Mouse (Mus musculus): ENCODE results near the gene Rbm47. TPM values are rescaled to one million over a fixed set of nuclear protein-coding genes. Genes with fewer than 3 reads are reported as not detected.

The Rbm47 gene
- polyA plus RNA-seq, 1 experiment from 2014 or later: 2.6 TPM

- no peak overlapping the region for H3K4me3 ChIP-seq
- H3K36me3 ChIP-seq (ENCODE audit: poor library complexity, severe bottlenecking): no peaks in the 10 kb centered on the region
- H3K4me1 ChIP-seq: no peaks in the 10 kb centered on the region
- ATAC-seq: no peak
- H3K27ac ChIP-seq: no peak overlapping the region
- H3K4me2 ChIP-seq: no peak overlapping the region
- no peak overlapping the region for H3K9ac ChIP-seq
- H3K27me3 ChIP-seq: no peaks in the 10 kb centered on the region
- WGBS: 86% methylated on average over 9 of the region's 9 CpGs
- H3K9me3 ChIP-seq (replicated peaks): no peaks in the 10 kb centered on the region
Measured at GRCm38 (mm10) chr5:66079358-66080179, 93.3 kb downstream of the Rbm47 start.

DNA sequence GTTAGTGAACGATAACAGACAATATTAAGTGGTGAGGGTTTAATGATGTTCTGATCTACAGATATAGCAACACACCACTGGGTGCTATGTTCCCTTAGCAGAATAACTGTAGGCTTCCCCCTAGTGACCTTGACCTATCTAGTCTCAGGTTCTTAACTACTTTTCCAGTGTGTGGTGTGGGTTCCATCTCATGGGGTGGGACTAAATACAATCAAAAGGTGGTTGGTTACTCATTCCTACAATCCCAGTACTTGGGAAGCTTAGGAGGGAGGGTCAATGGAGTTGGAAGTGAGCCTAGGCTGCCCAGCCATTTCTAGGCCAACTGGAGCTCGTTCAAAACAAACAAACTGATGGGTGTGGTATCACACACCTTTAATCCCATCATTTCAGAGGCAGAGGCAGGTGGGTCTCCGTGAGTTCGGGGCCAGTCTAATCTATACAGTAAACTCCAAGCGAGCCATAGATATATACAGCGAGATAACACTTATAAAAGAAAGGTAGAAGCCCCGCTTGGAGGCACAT, 94.4 kb downstream of the Rbm47 start:
- Histone ChIP-seq H3K27ac (no peak overlapping the region), H3K9me3 (replicated peaks) (no peaks in the 10 kb centered on the region), H3K4me2 (no peak overlapping the region), H3K4me3 (no peak overlapping the region), H3K4me1 (no peaks in the 10 kb centered on the region), H3K9ac (no peak overlapping the region), H3K27me3 (no peaks in the 10 kb centered on the region), H3K36me3 (ENCODE audit: poor library complexity, severe bottlenecking) (no peaks in the 10 kb centered on the region)
- 90% methylated on average over 7 of the region's 7 CpGs for WGBS
- no peak for ATAC-seq

DNA sequence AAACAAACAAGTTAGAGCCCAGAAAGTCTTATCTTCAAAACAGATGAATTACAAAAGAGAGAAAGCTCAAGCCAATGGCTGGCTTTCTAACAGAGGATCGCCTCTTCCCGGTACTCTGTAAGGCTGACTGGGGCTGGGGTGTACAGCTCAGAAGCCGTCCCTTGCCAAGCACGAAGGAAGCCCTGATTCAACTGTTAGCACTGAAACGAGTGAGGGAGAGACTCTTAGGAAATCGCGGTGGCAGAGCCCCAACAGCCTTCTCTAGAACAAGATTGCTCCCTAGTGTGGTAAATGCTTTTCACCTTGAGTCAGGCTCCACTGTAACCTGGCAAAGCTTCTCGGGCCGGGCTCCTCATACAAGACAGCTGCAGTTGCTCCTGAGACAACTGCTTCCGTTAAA, 95.5 kb downstream of the Rbm47 start:
- Histone ChIP-seq H3K9me3 (replicated peaks) (no peaks in the 10 kb centered on the region), H3K4me2 (no peak overlapping the region), H3K4me1 (no peaks in the 10 kb centered on the region), H3K27me3 (no peaks in the 10 kb centered on the region), H3K9ac (no peak overlapping the region), H3K4me3 (no peak overlapping the region), H3K36me3 (ENCODE audit: poor library complexity, severe bottlenecking) (no peaks in the 10 kb centered on the region), H3K27ac (no peak overlapping the region)
- ATAC-seq: no peak
- 45% methylated on average over 10 of the region's 10 CpGs for WGBS

DNA sequence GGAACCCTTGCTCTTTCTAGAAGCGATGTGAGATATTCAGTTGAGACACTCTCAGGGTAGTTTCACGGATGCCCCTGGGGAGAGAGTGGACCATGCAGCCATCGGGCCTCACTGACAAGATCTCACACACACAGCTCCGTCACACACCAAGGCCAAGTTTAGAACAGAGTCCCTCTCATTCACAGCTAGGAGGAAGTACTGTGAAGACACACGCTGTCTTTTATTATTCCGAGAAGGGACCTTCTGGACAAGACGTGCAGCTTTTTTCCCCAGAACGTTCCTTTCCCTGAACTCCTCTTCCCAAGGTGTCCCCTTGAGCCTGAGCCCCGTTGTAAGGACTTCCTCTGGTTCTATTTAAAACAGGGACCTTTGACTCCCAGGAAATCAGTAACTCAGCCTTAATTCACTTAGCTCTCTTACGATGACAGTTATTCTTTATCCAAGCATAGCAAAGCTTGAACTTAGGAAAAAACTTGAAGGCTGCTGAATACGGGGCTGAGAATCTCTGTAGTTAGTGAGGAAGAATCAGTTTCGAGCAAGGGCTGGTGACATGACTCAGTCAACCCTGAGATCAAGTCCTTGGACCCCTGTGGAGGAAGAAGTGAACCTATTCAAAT, 96.1 kb downstream of the Rbm47 start:
- H3K27ac ChIP-seq: no peak overlapping the region
- no peak overlapping the region for H3K4me2 ChIP-seq
- ATAC-seq: no peak
- H3K36me3 ChIP-seq (ENCODE audit: poor library complexity, severe bottlenecking): no peaks in the 10 kb centered on the region
- H3K9ac ChIP-seq: no peak overlapping the region
- H3K27me3 ChIP-seq: no peaks in the 10 kb centered on the region
- H3K4me1 ChIP-seq: no peaks in the 10 kb centered on the region
- H3K9me3 ChIP-seq (replicated peaks): no peaks in the 10 kb centered on the region
- 79% methylated on average over 12 of the region's 12 CpGs for WGBS
- no peak overlapping the region for H3K4me3 ChIP-seq

- H3K27ac ChIP-seq: no peak overlapping the region
Measured at GRCm38 (mm10) chr5:66075906-66076305, 97.0 kb downstream of the Rbm47 start.

GRCm38 (mm10) chr5:66075032-66075488, 97.9 kb downstream of the Rbm47 start:
- WGBS: 96% methylated on average over 9 of the region's 9 CpGs
- no peak overlapping the region for H3K4me3 ChIP-seq
- H3K4me2 ChIP-seq: no peak overlapping the region
- H3K27me3 ChIP-seq: no peaks in the 10 kb centered on the region
- no peak for ATAC-seq
- no peaks in the 10 kb centered on the region for H3K36me3 ChIP-seq (ENCODE audit: poor library complexity, severe bottlenecking)
- no peak overlapping the region for H3K9ac ChIP-seq
- peaks cover 3% of the 10 kb centered on the region for H3K4me1 ChIP-seq
- no peak overlapping the region for H3K27ac ChIP-seq
- H3K9me3 ChIP-seq (replicated peaks): no peaks in the 10 kb centered on the region

More at GRCm38 (mm10) chr5:66075906-66076305, 97.0 kb downstream of the Rbm47 start:
- no peak overlapping the region for H3K4me2 ChIP-seq
- no peaks in the 10 kb centered on the region for H3K9me3 ChIP-seq (replicated peaks)
- 95% methylated on average over 12 of the region's 12 CpGs for WGBS
- no peaks in the 10 kb centered on the region for H3K4me1 ChIP-seq
- no peak for ATAC-seq
- H3K9ac ChIP-seq: no peak overlapping the region
- H3K27me3 ChIP-seq: no peaks in the 10 kb centered on the region
- H3K36me3 ChIP-seq (ENCODE audit: poor library complexity, severe bottlenecking): no peaks in the 10 kb centered on the region
- H3K4me3 ChIP-seq: no peak overlapping the region

- no peak overlapping the region for H3K27ac ChIP-seq
- no peak overlapping the region for H3K9ac ChIP-seq
- H3K9me3 ChIP-seq (replicated peaks): no peaks in the 10 kb centered on the region
- no peak for ATAC-seq
- no peaks in the 10 kb centered on the region for H3K27me3 ChIP-seq
- no peaks in the 10 kb centered on the region for H3K36me3 ChIP-seq (ENCODE audit: poor library complexity, severe bottlenecking)
- no peak overlapping the region for H3K4me2 ChIP-seq
- 91% methylated on average over 5 of the region's 5 CpGs for WGBS
- H3K4me3 ChIP-seq: no peak overlapping the region
- peaks cover 10% of the 10 kb centered on the region for H3K4me1 ChIP-seq
Measured at GRCm38 (mm10) chr5:66074235-66074634, 98.7 kb downstream of the Rbm47 start.

- no peak overlapping the region for H3K27ac ChIP-seq
- no peak for ATAC-seq
- H3K9me3 ChIP-seq (replicated peaks): no peaks in the 10 kb centered on the region
- H3K4me3 ChIP-seq: no peak overlapping the region
- no peak overlapping the region for H3K9ac ChIP-seq
- 86% methylated on average over 12 of the region's 12 CpGs for WGBS
- H3K4me1 ChIP-seq: peaks cover 10% of the 10 kb centered on the region
- H3K27me3 ChIP-seq: no peaks in the 10 kb centered on the region
- no peaks in the 10 kb centered on the region for H3K36me3 ChIP-seq (ENCODE audit: poor library complexity, severe bottlenecking)
- no peak overlapping the region for H3K4me2 ChIP-seq
Measured at GRCm38 (mm10) chr5:66073604-66074164, 99.2 kb downstream of the Rbm47 start.

DNA sequence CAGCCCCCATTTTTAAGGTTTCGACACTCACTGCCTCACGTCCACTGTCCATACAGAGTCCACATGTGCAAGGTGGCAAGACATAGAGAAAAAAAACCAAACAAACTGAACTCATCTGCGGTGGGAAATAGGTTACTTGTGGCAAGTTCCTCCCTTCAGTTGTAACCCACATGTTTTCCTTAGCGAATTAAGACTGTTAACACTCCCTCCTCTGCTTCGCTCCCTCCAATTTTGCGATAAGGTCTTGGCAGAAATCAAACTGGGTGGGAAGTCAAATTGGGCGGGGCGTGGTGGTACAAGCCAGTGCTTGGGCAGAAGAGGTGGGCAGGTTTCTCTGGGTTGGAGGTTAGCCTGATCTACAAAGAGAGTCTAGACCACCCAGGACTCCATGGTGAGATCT, 101.2 kb downstream of the Rbm47 start:
- H3K4me1 ChIP-seq: peaks cover 14% of the 10 kb centered on the region
- WGBS: 92% methylated on average over 8 of the region's 8 CpGs
- no peak overlapping the region for H3K9ac ChIP-seq
- no peaks in the 10 kb centered on the region for H3K36me3 ChIP-seq (ENCODE audit: poor library complexity, severe bottlenecking)
- H3K9me3 ChIP-seq (replicated peaks): no peaks in the 10 kb centered on the region
- H3K27me3 ChIP-seq: no peaks in the 10 kb centered on the region
- H3K27ac ChIP-seq: no peak overlapping the region
- H3K4me2 ChIP-seq: no peak overlapping the region
- no peak overlapping the region for H3K4me3 ChIP-seq
- ATAC-seq: no peak

GRCm38 (mm10) chr5:66070350-66070749, 102.6 kb downstream of the Rbm47 start:
- no peak overlapping the region for H3K4me3 ChIP-seq
- no peak overlapping the region for H3K9ac ChIP-seq
- ATAC-seq: no peak
- no peak overlapping the region for H3K27ac ChIP-seq
- no peaks in the 10 kb centered on the region for H3K36me3 ChIP-seq (ENCODE audit: poor library complexity, severe bottlenecking)
- WGBS: 71% methylated on average over 2 of the region's 2 CpGs
- H3K9me3 ChIP-seq (replicated peaks): no peaks in the 10 kb centered on the region
- peak overlapping the region; percentile 66; the same call in 1 of the 2 replicates for H3K4me2 ChIP-seq
- H3K27me3 ChIP-seq: no peaks in the 10 kb centered on the region
- H3K4me1 ChIP-seq: peaks cover 14% of the 10 kb centered on the region

- H3K9ac ChIP-seq: 0 out of 2 replicates have a peak overlapping the region, but pooled peaks have one; percentile 26
- no peaks in the 10 kb centered on the region for H3K36me3 ChIP-seq (ENCODE audit: poor library complexity, severe bottlenecking)
- H3K27ac ChIP-seq: no peak overlapping the region
- peak overlapping the region; percentile 38 for H3K4me3 ChIP-seq
- H3K4me2 ChIP-seq: peak overlapping the region; percentile 66
- WGBS: 4% methylated on average over 27 of the region's 27 CpGs
- H3K9me3 ChIP-seq (replicated peaks): no peaks in the 10 kb centered on the region
- ATAC-seq: peak; percentile 61; the same call in 1 of the 2 replicates
- no peaks in the 10 kb centered on the region for H3K27me3 ChIP-seq
- peaks cover 14% of the 10 kb centered on the region for H3K4me1 ChIP-seq
Measured at GRCm38 (mm10) chr5:66069470-66070144, 103.3 kb downstream of the Rbm47 start.

- H3K27ac ChIP-seq: no peak overlapping the region
- no peak overlapping the region for H3K9ac ChIP-seq
- peaks cover 14% of the 10 kb centered on the region for H3K4me1 ChIP-seq
- peak overlapping the region; percentile 66 for H3K4me2 ChIP-seq
- H3K36me3 ChIP-seq (ENCODE audit: poor library complexity, severe bottlenecking): no peaks in the 10 kb centered on the region
- WGBS: 37% methylated on average over 7 of the region's 7 CpGs
- H3K9me3 ChIP-seq (replicated peaks): no peaks in the 10 kb centered on the region
- H3K27me3 ChIP-seq: no peaks in the 10 kb centered on the region
- ATAC-seq: no peak
- H3K4me3 ChIP-seq: no peak overlapping the region
Measured at GRCm38 (mm10) chr5:66069133-66069469, 103.8 kb downstream of the Rbm47 start.

Measured in forebrain, embryonic 13.5 days (tissue).